Mouse (Mus musculus): ENCODE results near the gene Hmox2. TPM values are rescaled to one million over a fixed set of nuclear protein-coding genes. Genes with fewer than 3 reads are reported as not detected.
"Not testable (repeated sequence)": the region's sequence is repeated elsewhere in the genome, so short reads cannot be mapped to it uniquely, and the experiment has no call there.

Hmox2 gene
- 10 to 100 TPM; 91.8 to 92.0 TPM for total RNA-seq (2021)
- long read RNA-seq, experiment 1, transcript Hmox2-201 (6 exons, 1,730 nt) = major isoform, 53 of 82 reads
- long read RNA-seq, experiment 1, partial matches to known transcripts = 23 of 82 reads
- long read RNA-seq, experiment 1, other reads (novel, unspliced or antisense) = 4 of 82 reads
- long read RNA-seq, experiment 2, transcript Hmox2-201 (6 exons, 1,730 nt) = major isoform, 75 of 95 reads
- long read RNA-seq, experiment 2, partial matches to known transcripts = 16 of 95 reads
- long read RNA-seq, experiment 2, other reads (novel, unspliced or antisense) = 3 of 95 reads

DNA sequence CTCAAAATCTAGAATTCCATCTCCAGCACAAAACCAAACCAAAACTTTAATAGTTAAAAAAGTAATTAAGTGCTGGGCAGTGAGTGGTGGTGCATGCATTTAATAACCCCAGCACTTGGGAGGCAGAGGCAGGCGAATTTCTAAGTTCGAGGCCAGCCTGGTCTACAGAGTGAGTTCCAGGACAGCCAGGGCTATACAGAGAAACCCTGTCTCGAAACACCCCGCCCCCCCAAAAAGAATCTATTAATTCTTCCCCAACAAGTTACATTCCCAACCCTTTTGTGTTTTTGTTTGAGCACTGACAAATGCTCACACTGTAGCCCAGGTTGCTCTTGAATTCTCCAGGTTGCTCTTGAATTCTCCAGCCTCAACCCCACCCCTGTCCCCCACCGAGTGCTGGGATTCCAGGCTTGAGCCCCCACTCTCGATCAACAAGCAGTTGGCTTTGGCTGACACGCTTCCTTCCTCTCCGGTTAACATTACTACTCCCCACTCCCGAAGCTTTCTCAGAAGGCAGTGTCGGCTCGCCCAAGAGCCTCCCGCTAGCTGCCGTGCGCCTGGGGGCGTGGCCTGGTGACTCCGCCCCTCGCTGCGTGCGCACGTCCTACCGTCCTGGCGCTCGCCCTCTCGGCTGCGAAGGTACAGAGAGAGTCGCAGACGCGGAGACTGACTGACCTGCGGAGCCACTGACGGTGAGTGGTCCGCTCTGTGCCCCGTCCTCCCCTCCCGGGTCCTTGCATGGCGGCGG, at the start of gene Hmox2:
Gene Hmox2, plus strand, starts transcription at position 582 of the 748 bp plus-strand sequence.
- Histone ChIP-seq H3K27ac (peak within 1 kb of the TSS; percentile 96), H3K4me3 (peak within 1 kb of the TSS; percentile 89)
- DNase-seq (ENCODE audit: low spot score in 2 of 2) = peak; percentile 92 to 94
- TF ChIP-seq CTCF (conservative IDR thresholded peaks at IDR 0.05) = no peak

DNA sequence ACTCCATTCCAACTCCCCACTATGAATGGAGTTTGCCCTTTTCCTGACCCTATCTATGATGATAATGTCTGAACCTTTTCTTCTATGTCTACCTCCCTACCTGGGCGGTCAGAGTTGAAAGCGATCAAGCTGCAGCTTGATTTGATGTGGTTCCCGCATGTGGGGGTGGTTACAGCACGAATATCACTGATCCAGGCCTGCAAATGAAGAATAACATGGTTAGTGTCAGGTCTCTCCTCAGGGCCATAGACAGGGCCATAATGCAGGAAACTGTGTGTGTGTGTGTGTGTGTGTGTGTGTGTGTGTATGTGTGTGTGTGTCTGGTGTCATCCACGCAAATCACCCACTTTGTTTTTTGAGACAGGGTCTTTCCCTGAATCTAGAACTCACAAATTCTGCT, 49.3 kb upstream of the Hmox2 start:
- DNase-seq (ENCODE audit: low spot score in 2 of 2) = no peak

DNA sequence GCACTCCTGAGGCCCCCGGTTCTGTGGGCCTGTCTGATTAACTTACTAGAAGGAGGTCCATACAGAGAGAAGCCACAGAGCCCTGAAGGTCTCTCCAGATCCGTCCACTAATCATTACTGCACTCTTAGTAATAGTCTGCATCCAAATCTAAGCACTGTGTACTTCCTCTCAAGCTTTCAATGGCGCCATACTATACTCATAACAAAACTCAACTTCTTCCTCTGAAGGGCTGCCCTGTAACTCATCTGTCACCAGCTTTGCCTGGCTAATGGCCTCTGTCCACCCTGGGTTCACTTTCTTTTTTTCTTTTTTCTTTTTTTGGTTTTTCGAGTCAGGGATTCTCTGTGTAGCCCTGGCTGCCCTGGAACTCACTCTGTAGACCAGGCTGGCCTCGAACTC, 48.1 kb upstream of the Hmox2 start:
- no peak overlapping the region; the same call in 1 of the 2 replicates for H3K4me3 ChIP-seq

More for the DNA sequence above, 49.3 kb upstream of the Hmox2 start:
- H3K27ac ChIP-seq = no peak overlapping the region
- TF ChIP-seq CTCF (conservative IDR thresholded peaks at IDR 0.05) = no peak
- H3K4me3 ChIP-seq = no peak overlapping the region

GRCm38 (mm10) chr16:4679121-4680018, 46.8 kb upstream of the Hmox2 start, which contains the start of gene Coro7:
Gene Coro7, minus strand, starts transcription at chr16:4679777.
- Histone ChIP-seq H3K4me3 (peak within 1 kb of the TSS; percentile 91), H3K27ac (peak within 1 kb of the TSS; percentile 67)
- DNase-seq (ENCODE audit: low spot score in 2 of 2) = peak; percentile 83 to 91
- no peak for TF ChIP-seq CTCF (conservative IDR thresholded peaks at IDR 0.05)

More for the DNA sequence above, 48.1 kb upstream of the Hmox2 start:
- no peak for TF ChIP-seq CTCF (conservative IDR thresholded peaks at IDR 0.05)
- H3K27ac ChIP-seq = no peak overlapping the region
- DNase-seq (ENCODE audit: low spot score in 2 of 2) = no peak

DNA sequence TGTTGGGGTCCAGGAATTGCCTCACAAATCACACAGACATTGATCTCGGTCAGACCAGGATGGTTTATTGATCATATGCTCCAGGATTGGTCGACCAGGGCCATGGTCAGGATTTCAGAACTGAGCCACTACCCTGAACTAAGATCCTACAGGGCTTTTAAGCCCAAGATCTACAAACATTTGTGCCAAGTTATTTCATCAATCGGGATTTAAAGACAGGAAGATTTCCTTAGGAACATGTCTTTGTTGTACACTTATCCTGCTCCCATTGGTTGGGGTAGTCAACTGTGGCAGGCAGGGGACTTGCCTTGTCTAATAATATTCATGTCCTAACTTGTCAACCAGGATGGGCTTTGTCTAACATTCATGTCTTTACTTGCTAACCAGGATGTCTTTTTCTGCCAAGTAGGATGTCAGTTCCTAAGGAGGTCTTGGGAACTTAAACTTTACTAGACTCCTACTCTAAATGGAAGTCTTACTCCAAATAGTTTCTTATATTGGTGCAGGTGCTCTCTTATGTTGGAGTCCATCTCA, 45.2 kb upstream of the Hmox2 start:
- not testable (repeated sequence) for H3K27ac ChIP-seq; H3K4me3 ChIP-seq; DNase-seq (ENCODE audit: low spot score in 2 of 2)

DNA sequence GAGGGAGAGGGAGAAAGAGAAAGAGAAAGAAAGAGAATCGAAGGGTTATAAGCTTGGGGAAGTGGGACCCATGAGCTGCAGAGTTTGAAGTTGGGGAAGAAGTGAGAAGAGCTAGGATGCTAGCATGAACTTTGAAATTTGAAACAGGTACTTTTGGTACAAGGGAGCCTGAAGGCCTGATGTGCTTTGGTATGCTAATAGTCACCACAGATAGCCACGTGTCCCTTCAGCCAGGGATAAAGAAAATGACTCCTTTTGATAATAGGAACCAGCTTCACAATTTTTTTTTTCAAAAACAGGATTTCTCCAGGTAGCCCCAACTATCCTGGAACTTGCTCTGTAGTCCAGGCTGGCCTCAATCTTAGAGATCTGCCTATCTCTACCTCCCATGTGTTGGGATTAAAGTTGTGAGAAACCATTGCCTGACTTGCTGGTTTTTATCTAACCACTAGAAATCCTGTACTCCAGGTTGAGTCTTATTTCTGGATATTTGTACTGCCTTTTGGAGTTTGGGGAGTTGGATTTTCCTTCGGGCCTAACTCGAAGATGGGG, 43.5 kb upstream of the Hmox2 start:
- peak overlapping the region; percentile 99 for H3K27ac ChIP-seq
- H3K4me3 ChIP-seq = peak overlapping the region; percentile 99; the same call in 1 of the 2 replicates
- no peak for DNase-seq (ENCODE audit: low spot score in 2 of 2)
- no peak for TF ChIP-seq CTCF (conservative IDR thresholded peaks at IDR 0.05)

DNA sequence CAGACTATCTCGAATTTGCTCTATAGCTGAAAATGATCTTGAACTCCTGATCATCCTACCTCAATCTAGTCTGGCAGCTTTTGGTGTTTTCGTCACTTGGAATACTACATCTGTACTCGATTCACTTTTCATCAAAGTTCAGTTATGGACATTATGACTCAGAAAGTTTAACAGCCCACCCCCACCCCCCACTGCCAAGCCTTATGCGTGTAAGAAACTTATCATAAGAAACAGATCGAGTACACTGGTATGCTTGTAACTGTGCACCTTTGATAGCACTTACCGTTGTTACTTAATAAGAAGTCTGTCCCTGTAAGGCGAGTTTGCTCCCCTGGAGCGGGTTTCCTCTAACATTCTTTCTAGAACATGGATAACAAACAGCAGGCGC, 43.0 kb upstream of the Hmox2 start:
- no peak for TF ChIP-seq CTCF (conservative IDR thresholded peaks at IDR 0.05)
- no peak for DNase-seq (ENCODE audit: low spot score in 2 of 2)
- H3K27ac ChIP-seq = peak overlapping the region; percentile 99
- H3K4me3 ChIP-seq = peak overlapping the region; percentile 99

DNA sequence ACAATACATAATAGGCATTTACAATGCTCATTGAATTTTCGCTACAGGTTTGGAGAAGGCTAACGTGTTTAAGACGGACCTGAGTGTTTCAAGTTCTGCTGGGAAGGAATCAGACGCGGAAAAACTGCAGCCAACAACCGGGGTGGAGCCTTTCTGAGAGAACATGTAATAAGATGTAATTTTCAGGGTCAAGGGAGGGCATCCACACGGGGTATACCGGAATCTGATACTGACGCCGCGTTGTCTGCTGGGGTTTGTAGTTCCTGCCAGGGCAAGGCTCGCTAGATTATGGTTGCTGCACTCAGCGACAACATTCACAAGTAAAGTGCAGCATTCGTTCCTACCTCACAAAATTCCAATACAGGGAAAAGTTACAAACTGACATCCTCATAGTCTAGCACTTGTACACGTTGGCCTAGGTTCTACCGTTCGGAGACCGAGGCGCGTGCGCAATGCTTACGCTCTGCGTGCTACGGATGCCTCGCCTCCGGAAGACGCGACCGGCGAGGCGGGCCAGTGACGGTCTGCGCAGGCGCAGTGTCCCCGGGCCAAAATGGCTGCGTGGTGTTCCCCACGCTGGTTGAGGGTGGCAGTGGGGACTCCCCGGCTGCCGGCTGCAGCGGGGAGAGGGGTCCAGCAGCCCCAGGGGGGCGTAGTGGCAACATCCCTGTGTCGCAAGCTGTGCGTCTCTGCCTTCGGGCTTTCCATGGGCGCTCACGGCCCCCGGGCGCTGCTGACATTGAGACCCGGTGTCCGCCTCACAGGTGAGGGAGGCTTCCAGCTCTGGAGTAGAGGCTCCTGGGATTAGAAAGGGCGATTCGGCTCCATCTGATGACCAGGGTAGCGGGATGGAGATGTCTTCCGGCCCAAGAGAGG, 42.3 kb upstream of the Hmox2 start:
- H3K4me3 ChIP-seq = peak overlapping the region; percentile 99
- H3K27ac ChIP-seq = peak overlapping the region; percentile 99
- DNase-seq (ENCODE audit: low spot score in 2 of 2) = peak; percentile 93 to 98
- no peak for TF ChIP-seq CTCF (conservative IDR thresholded peaks at IDR 0.05)

DNA sequence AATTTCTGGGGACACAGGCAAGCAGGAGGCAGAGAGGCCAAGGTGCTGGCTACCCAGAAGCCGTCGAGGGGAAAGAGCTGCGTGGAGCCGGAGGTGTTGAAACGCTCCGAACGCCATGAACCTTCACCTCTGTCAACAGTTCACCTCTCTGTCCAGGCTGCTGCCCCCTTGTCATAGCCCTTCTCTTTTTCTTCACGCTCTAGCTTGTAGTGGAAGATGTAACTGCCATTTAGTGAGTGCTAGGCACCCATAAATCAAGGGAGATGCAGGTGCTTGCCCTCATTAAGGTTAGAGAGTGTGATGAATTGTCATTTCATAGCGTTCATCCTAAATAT, 41.7 kb upstream of the Hmox2 start:
- DNase-seq (ENCODE audit: low spot score in 2 of 2) = no peak
- Histone ChIP-seq H3K4me3 (peak overlapping the region; percentile 99), H3K27ac (peak overlapping the region; percentile 99)
- TF ChIP-seq CTCF (conservative IDR thresholded peaks at IDR 0.05) = no peak

DNA sequence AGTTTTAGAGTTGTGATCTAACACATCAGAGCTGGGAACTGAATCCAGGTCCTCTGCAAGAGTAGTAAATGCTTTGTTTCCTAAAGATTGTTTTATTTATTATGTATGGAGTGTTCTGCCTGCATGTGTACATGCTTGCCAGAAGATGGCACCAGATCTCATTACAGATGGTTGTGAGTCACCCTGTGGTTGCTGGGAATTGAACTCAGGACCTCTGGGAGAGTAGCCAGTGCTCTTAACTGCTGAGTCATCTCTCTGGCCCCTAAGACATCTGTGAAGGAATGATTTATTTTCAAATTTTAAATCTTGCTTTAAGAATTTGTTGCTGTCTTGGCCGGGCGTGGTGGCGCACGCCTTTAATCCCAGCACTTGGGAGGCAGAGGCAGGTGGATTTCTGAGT, 36.8 kb upstream of the Hmox2 start:
- DNase-seq (ENCODE audit: low spot score in 2 of 2); H3K27ac ChIP-seq; H3K4me3 ChIP-seq: not testable (repeated sequence)
- peak; percentile 55 for TF ChIP-seq CTCF (conservative IDR thresholded peaks at IDR 0.05)

- TF ChIP-seq CTCF (conservative IDR thresholded peaks at IDR 0.05) = no peak
- Histone ChIP-seq H3K27ac (no peak overlapping the region), H3K4me3 (no peak overlapping the region)
- no peak for DNase-seq (ENCODE audit: low spot score in 2 of 2)
Observed at GRCm38 (mm10) chr16:4701211-4701610, 24.9 kb upstream of the Hmox2 start.

Measured in layer of hippocampus, adult 2 months (tissue).